Mouse (Mus musculus): ENCODE measurements around the gene Hapln2.

DNA sequence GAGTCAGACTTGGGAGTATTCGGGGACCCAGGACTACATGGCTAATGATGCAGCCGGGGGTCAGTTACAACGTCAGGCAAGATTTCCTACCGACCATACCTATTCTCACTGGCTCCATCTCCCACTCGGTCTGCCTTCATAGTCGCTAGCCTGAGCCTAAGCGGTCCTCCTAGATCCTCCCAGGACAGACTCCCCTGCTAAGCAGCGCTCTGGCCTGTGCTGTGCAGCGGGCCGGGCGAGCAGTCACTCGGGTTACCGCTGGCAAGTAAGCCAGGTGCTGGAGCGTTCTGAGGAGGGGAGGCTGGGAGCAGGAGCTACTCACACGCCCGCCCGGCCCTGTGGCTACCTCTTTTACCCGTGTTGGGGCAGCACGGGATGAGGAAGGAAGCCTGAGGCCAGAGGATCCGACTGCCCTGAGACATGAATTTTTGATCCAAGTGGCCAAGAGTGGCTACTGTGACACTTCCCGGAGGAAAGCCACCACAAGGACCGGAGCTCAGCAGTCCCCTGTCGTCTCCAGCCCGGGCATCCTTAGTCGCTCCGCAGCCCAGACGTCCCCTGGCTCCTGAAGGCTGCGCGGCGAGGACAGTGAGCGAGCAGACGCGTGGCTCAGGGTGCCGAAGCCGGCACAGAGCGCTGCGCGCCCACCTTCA lies 28.0 kb downstream of the Hapln2 start:
- TF ChIP-seq CTCF (conservative IDR thresholded peaks at IDR 0.05 in 1 of 2, IDR thresholded peaks at IDR 0.05 in 1 of 2; ENCODE audit: low read depth in 2 of 2, low read length in 2 of 2), result no peak
- TF ChIP-seq MAZ (IDR thresholded peaks at IDR 0.05; ENCODE audit: low read depth, low read length), result no peak
- no peak for TF ChIP-seq POLR2A (IDR thresholded peaks at IDR 0.05; ENCODE audit: low read depth, low read length)
- no peak for TF ChIP-seq ELF1 (IDR thresholded peaks at IDR 0.05; ENCODE audit: low read depth, low read length)
- no peak for TF ChIP-seq MAX (IDR thresholded peaks at IDR 0.05; ENCODE audit: low read length)
- no peak for TF ChIP-seq EP300 (IDR thresholded peaks at IDR 0.05; ENCODE audit: low read length)
- TF ChIP-seq E2F4 (IDR thresholded peaks at IDR 0.05; ENCODE audit: insufficient replicate concordance, low read depth, low read length), result no peak
- TF ChIP-seq ZNF384 (IDR thresholded peaks at IDR 0.05; ENCODE audit: low read depth, low read length), result no peak

All from CH12.LX (cell line).